Mouse (Mus musculus) Muller cell, postnatal 12 days (primary cell): ENCODE measurements around the gene Atp6v0d1.
"Not testable (repeated sequence)": the region's sequence is repeated elsewhere in the genome, so short reads cannot be mapped to it uniquely, and the experiment has no call there.

Experiments
- DNase-seq: peaks from one replicate; pipeline ENCODE4 v3.0.0-alpha.2; 2015; ENCODE audit errors: inconsistent ontology term

Atp6v0d1 gene

GRCm38 (mm10) chr8:105574741-105575140 lies 8.9 kb upstream of the Atp6v0d1 start:
- no peak for DNase-seq

DNA sequence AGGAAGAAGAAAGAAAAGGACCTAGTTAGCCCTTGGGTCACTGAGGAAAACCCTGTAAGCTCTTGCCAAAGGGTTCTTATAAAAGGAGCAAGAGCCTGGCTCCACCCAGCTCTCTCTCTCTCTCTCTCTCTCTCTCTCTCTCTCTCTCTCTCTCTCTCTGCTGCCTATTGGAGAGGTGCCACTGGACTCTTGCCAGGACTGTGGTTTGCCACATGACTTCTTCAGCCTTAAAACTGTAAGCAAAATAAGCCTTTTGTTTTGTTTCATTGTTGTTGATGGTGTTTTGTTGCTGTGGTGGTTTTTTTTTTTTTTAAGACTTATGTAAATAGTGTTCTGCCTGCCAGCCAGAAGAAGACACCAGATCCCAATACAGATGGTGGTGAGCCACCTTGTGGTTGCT lies 7.6 kb upstream of the Atp6v0d1 start:
- DNase-seq = peak; percentile 82

GRCm38 (mm10) chr8:105571810-105572209 lies 6.0 kb upstream of the Atp6v0d1 start:
- no peak for DNase-seq

- DNase-seq = peak; percentile 36
Observed at GRCm38 (mm10) chr8:105566703-105567595, 1.1 kb upstream of the Atp6v0d1 start.

- DNase-seq = no peak
Observed at GRCm38 (mm10) chr8:105565401-105565881, 406 bp downstream of the Atp6v0d1 start.

GRCm38 (mm10) chr8:105564573-105565229 lies 1.1 kb downstream of the Atp6v0d1 start:
- DNase-seq = not testable (repeated sequence)

DNA sequence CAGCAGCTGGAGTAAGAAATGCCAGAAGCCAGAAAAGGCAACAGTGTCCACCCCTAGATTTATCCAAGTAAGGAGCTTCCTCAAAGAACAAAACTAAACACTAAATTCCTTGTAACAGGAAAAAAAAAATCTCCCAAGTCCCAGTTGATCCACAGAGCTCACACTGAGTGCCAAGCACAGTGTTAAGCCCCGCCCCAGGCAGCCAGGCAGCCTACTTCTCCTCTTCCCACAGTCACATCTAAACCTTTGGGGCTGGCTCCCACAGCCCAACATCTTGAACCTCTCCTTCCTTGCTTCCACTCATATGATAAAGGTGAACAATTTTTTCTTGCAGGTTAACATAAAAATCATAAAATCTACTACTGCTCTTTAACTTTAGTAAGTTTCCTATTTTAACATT lies 2.0 kb downstream of the Atp6v0d1 start:
- DNase-seq = no peak

- DNase-seq = no peak
Observed at GRCm38 (mm10) chr8:105562863-105563262, 3.0 kb downstream of the Atp6v0d1 start.

DNA sequence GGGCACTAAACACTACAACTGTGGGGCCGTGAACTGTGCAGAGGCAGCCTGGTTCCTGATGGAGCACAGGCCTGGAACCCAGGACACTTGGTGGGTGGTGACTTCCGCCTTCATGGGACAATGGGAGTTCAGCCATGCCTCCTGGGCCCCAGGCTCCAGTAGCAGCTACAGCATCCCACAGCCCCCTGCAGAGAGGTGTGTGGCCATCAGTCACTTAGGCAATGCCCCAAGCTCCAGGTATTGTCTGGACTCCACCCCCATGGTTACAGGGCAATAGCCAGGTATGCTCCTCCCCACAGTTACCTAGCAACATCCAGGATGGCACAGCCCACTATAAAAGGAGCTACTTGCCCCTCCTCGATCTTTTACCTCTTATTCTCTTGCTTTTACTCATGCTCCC lies 10.6 kb downstream of the Atp6v0d1 start:
- no peak for DNase-seq

DNA sequence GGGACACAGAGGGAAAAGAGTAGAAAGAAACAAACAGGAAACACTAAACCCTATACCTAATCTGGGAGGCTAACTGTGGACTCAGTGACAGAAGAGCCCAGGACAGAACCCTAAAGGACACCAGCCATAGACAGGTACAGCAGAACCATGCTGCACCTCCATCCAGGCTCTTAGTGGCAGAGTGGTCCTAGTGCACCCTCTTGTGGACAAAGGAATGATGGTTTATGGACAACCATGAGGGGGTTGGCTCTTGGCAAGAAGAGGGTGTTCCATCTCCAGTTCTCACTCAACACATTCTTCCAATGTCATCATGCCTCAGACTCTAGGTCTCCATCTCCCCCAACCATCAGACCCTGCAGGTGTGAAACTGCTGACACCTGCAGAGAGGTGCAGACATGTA lies 11.8 kb downstream of the Atp6v0d1 start:
- peak; percentile 47 for DNase-seq

DNA sequence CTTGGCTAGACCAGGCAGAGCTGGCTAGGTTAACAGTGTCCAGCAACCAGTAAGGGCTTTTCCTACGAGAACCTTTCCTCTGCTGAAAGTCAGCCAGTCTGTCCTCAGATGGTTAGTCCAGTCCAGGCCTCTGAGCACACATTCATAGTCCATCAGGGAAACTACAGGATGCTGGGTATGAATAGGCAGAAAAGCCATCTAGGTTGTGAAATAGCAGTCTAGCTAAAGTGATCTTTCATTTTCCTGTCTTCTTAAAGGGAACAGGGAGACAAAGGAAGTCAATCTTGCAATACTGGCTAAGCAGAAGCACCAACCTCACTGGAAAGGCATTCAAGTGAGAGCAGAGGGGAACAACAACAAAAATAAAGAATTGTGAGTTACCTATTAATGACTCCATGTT lies 13.0 kb downstream of the Atp6v0d1 start:
- no peak for DNase-seq

- DNase-seq = no peak
Observed at GRCm38 (mm10) chr8:105552032-105552431, 13.8 kb downstream of the Atp6v0d1 start.

GRCm38 (mm10) chr8:105550083-105550482 lies 15.8 kb downstream of the Atp6v0d1 start:
- DNase-seq = no peak

DNA sequence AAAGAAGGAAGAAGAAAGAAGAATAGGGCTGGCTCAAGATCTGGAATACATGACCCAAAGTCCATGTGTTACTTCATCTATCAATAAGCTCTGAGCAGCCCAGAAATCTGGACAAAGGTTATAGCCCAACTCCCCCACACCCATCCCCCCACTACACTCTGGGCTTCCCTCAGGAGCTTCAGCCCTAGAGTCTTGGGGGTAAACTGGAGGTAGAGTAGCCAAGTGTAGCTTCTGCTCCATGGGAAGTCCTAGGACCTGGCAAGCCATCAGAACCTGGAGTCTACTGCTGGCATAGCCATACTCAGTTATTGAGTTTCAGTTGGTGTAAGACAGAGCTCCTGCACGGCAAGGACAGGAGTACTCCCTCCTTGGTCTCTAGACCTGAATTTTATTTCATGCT lies 16.3 kb downstream of the Atp6v0d1 start:
- DNase-seq = no peak

- no peak for DNase-seq
Observed at GRCm38 (mm10) chr8:105546384-105547350, 19.2 kb downstream of the Atp6v0d1 start.

DNA sequence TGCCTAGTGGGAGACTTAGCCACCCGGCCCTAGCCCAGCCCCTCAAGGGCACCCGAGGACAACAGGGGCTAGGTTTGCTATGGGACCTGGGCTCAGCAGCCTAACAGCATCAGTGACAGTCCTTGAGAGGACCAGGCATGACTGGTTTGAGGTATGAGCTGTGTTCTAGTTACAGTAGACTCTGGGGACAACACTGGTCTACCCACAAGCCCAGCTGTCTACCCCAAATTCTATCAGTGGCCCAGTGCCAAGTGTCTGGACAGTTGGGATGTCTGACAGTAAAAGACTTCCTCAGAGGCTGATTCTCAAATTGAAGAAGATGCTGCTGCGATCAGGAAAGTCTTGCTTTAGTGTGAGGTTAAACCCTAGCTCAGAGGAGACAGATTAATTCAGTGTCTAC lies 20.6 kb downstream of the Atp6v0d1 start:
- peak; percentile 45 for DNase-seq

DNA sequence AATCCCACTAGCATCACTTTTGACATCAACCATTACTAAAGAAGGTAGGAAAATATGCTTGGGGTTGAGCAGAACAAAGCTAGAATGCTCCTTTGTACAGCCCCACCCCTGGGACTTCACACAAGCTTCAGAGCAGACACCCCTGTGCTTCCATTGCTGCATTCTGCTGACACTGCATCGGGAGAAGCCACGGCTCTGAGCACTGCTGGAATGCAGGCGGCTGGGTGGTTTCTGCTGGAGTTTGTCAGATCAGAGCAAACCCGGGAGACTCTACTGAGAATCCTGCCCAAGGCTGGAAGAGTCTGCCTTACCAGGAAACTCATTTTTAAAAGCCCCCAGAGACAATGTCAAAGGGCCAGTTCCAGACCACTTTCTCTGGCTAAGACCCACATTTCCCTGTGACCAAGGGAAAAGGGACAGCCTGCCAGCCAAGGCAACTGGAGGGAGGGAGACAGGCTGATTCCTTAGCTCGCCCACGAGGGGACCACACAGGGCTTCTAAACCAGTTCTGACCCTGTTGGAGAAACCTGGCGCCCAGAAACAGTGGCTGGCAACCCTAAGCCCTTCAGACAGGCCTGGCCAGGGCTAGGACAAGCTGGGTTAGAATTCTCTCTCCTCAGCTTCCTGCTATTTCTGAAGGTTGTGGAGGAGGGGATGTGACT lies 21.2 kb downstream of the Atp6v0d1 start:
- DNase-seq = peak; percentile 64

DNA sequence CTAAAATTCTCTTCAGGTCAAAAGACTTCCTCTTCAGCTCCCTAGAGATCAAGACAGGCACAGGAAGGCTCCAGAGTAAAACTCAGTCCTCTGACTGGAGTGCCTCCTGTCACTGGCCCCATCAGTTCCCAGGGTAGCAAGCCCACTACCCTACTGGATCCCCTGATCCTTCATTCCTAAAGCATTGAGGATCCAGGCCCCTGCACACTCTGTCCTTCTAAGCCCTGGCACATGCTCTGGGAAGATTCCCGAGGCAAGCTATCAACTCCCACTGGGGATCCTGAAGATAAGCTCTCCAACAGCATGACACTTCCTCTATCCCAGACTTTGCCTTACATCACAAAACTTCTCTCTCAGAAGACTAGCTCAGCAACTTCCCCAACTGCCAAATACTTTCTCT lies 22.1 kb downstream of the Atp6v0d1 start:
- DNase-seq = no peak

GRCm38 (mm10) chr8:105542808-105543207 lies 23.0 kb downstream of the Atp6v0d1 start:
- DNase-seq = no peak

DNA sequence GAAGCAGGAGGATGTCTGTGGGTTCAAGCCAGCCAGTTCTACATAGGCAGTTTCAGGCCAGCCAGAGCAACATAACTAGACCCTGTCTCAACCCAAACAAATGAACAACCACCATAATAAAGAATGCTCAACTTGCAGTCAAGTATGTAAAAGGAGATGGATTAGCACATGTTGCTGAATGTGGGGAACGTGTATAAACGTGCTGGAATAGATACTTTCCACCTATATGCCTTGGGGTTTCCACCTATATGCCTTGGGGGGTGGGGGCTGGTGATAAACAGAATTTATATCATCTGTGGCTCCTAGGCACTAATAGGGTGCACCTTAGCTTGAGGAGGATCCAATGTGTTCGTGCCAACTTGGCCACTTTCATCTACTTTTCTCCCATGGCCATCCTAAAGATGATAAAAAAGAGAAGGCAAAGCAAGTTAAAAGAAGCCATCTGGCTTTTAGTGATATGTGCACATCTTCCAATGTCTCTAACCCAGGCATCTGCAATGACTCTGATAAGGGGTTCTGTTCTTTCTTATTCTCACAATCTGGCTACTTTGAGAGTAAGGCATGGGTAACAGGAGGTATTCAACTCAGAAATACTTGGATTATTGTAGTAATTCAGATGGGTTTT lies 23.7 kb downstream of the Atp6v0d1 start:
- no peak for DNase-seq

GRCm38 (mm10) chr8:105538940-105539339 lies 26.9 kb downstream of the Atp6v0d1 start:
- no peak for DNase-seq
